Mouse (Mus musculus) T-helper 17 cell (primary cell): Measurements from ENCODE around the gene Ftsj3.

ENCODE experiments used
- in situ Hi-C, 2 experiments: fragments of 300-600 bp; cut with MboI, MseI; formaldehyde crosslinking; loops; 1 replicate in 1 of 2; 2 replicates in 1 of 2; pipeline ENCODE4 v1.15.1; 2025; ENCODE audit warnings: high pct_unique_total_duplicates in 2 of 2

Gene Ftsj3

GRCm38 (mm10) chr11:106269060-106269431 is 13.2 kb upstream of the Ftsj3 start:
- in situ Hi-C loops, result loop anchor here in 1 of 2 experiments (25.0 kb wide), 1 partner anchor 1732 kb away; no protein-coding TSS in a partner anchor

DNA sequence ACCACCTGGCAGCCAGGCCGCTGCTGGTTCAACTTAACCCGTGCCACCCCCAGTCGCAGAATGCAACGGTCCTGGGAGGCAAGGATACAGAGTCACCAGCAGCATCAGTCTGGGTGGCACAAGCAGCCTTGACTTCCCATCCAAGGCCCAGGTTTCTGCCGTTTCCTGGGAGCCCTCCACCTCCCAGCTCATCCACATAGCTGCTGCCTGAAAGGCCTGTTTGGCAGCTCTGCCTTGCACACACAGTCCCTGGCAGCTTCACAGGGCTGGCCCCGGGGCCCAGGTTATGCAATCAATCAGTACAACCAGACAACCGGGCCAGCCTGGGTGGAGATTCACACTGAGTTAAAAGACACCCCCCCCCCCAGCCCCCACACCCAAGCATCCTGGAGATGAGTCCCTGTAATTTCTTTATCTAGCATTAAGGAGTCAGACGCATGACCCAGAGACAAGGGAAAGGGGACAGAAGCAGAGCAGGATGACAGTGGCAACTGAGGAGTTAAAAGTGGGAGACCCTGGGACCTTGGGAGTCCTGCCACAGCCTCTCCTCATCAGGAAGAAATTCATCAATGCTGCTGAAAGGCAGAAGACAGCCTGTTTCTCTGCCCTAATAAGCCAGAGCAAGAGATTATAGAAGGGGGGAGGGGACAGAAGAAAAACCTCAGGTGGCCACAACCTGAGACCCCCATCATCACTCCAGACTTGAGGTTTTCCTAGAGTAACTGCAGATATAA is 12.6 kb upstream of the Ftsj3 start:
- in situ Hi-C loops, result loop anchor here in 1 of 2 experiments (25.0 kb wide), 1 partner anchor 1731 kb away; no protein-coding TSS in a partner anchor

GRCm38 (mm10) chr11:106267871-106268270 is 12.0 kb upstream of the Ftsj3 start:
- in situ Hi-C loops, result loop anchor here in 1 of 2 experiments (25.0 kb wide), 1 partner anchor 1731 kb away; no protein-coding TSS in a partner anchor

- in situ Hi-C loops, result loop anchor here in 1 of 2 experiments (25.0 kb wide), 1 partner anchor 1730 kb away; no protein-coding TSS in a partner anchor
Observed at GRCm38 (mm10) chr11:106267311-106267852, 11.5 kb upstream of the Ftsj3 start.

DNA sequence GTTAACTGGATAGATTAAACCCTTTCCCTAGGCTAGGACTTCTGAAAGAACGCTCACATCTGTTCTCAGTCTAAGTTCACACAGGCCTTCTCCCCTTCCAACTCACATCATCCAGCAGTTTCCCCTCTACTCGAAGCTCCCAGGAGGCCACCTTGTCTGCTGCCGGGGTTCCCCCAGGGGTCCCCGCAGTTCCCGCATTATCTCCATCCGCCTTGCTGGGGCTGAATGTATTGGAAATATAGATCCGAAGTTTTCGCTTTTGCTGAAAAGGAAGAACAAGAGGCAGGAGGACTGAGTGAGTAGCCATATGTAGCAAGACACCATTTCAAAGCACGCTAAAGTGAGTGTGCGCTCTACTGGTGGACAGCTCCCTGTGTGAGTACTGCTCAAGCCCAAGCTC is 10.6 kb upstream of the Ftsj3 start:
- in situ Hi-C loops, result loop anchor here in 1 of 2 experiments (25.0 kb wide), 1 partner anchor 1729 kb away; no protein-coding TSS in a partner anchor

DNA sequence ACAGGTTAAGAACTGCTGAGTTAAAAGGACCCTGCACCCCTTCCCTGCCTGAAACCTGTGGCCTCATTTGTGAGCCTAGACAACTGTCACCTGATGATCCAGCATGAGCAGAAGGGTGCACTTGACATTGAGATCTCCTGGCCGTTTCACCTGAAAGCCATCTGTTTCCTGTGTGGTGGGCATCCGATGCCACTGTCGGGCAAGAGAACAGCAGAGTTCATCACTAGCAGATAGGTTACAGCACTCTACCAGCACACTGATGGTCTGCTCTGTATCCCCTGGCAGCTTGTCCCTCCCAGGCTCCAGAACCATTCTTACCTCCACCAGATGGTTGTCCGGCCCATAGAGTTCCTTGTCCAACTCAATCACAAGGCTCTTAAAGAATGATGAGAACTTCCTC is 9.7 kb upstream of the Ftsj3 start:
- in situ Hi-C loops, result loop anchor here in 1 of 2 experiments (25.0 kb wide), 1 partner anchor 1728 kb away; no protein-coding TSS in a partner anchor

DNA sequence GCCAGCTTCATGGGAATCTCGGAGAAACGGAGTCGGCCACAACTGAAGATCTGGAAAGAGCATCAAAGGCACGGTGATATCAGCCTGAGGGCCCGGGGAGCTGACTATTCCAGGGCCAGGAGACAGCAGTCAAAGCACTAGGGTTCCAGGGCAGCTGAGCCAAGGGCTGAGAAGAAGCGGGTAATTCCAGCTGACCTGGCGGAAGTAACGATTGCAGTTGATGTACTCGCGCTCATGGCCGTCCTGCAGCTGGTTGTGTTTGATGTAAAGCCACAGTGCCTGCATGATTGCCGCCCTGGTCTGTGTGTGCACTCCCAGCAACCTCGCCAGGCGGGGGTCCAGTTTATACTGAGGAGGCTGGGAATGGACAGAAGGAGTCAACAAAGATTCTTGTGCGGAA is 9.1 kb upstream of the Ftsj3 start:
- in situ Hi-C loops, result loop anchor here (5.0 to 25.0 kb wide), 2 partner anchors 38 to 1728 kb away; no protein-coding TSS in a partner anchor

GRCm38 (mm10) chr11:106263963-106264362 is 8.1 kb upstream of the Ftsj3 start:
- in situ Hi-C loops, result loop anchor here (5.0 to 25.0 kb wide), 2 partner anchors 37 to 1727 kb away; no protein-coding TSS in a partner anchor

- in situ Hi-C loops, result loop anchor here (5.0 to 25.0 kb wide), 2 partner anchors 34 to 1724 kb away; no protein-coding TSS in a partner anchor
Observed at GRCm38 (mm10) chr11:106260826-106261450, 5.1 kb upstream of the Ftsj3 start.

- in situ Hi-C loops, result loop anchor here in 1 of 2 experiments (25.0 kb wide), 1 partner anchor 1719 kb away; no protein-coding TSS in a partner anchor
Observed at GRCm38 (mm10) chr11:106256775-106257174, 896 bp upstream of the Ftsj3 start.

DNA sequence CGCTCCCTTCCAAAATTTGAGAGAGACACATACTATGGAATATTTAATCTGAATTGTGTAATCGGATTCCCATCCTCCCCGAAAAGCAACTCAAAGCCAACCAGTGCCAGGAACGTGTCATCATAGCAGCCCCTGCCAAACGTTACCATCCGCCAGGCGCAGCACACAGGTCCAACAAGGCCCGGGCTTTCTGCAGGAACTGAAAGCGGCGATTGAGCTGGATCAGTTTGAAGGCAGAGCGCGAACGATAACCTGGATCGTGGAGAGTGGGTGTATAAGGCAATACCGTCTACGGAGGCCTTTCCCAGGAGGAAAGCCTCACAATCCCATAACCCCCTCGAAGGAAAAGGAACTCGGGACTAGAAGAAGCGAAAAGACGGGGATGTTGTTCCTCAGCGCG is 705 bp downstream of the Ftsj3 start:
- in situ Hi-C loops, result loop anchor here in 1 of 2 experiments (25.0 kb wide), 1 partner anchor 1718 kb away; no protein-coding TSS in a partner anchor

DNA sequence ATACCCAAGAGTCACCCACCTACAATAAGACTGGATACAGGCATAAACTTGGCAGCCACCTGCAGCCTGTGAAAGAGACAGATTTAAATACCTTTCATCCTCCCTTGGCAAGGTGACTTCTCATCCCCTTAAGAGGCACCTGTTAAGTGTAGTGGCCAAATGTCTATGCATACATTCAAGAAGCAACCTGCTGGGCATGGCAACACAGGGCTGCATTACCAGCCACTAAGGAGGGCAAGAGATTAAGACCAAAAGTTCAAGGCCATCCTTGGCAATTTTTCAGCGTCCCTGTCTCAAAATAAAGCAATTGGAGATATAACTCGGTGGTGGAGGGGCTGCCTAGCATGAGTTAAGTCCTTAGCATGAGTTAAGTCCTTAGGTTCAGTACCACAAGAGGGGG is 1.1 kb downstream of the Ftsj3 start:
- in situ Hi-C loops, result loop anchor here in 1 of 2 experiments (25.0 kb wide), 1 partner anchor 1717 kb away; no protein-coding TSS in a partner anchor

GRCm38 (mm10) chr11:106249326-106249725 is 6.6 kb downstream of the Ftsj3 start:
- in situ Hi-C loops, result loop anchor here in 1 of 2 experiments (25.0 kb wide), 1 partner anchor 1737 kb away; no protein-coding TSS in a partner anchor

DNA sequence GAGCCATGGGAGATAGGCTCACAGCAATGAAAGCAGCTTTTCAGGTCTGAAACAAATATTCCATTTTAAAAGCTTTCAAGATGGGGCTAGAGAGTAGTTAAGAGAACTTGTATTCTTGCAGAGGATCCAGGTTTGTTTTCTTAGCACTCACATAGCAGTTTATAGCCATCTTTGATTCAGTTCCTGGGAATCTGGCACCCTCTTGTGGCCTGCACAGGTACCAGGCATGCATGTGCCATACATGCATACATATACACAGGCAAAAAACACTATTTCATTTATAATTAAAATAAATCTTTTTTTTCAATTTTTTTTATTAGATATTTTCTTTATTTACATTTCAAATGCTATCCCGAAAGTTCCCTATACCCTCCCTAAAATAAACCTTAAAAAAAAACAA is 9.0 kb downstream of the Ftsj3 start:
- in situ Hi-C loops, result loop anchor here in 1 of 2 experiments (25.0 kb wide), 1 partner anchor 1735 kb away; no protein-coding TSS in a partner anchor

DNA sequence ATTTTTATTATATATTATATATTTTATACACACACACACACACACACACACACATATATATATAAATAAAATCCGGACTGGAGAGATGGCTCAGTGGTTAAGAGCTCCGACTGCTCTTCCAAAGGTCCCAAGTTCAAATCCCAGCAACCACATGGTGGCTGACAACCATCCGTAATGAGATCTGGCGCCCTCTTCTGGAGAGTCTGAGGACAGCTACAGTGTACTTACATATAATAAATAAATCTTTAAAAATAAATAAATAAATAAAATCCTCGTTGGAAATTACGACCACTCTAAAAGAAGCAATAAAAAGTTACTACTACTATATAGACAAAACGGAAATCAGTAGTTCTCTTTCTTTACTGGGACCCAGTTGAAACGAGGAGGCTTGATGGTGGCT is 21.9 kb downstream of the Ftsj3 start:
- in situ Hi-C loops, result loop anchor here in 1 of 2 experiments (25.0 kb wide), 1 partner anchor 1722 kb away; no protein-coding TSS in a partner anchor

- in situ Hi-C loops, result no loop called here
Observed at GRCm38 (mm10) chr11:106220603-106221002, 35.3 kb downstream of the Ftsj3 start.

DNA sequence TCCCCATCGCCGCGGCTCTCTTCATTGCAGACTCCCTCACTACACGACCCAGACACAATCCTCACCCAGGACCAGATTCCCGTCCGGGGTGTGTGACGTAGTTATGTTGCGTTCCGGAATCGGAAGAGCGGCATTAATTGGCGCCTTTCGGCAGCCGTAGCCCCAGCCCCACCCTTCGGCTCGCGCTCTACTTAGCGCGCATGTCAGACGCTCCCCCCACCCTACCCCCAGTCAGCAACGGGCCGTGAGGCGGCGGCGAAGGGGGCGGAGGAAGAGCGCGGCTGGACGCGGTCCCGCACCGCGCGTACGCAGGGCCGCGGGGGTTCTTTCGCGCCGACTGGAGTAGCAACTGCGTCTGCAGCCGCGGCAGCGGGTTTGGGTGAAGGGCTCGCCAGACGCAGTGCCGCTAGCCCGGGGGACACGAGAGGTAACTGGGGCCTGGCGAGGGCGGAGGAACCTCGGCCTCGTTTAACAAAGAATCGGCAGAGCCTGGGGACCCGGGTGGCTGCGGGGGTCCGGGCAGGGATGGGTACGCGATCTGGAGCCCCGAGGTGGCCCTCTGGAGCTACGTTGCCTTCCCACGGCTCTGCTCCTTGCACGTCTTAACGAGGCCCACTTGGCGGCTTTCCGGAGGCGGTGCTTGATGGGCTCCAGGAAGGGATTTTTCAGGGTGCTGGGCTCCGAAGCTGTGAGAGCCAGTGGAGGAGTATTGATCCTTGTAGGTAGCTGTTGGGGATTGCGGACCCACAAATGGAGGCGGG is 39.0 kb downstream of the Ftsj3 start, which contains the start of gene Ddx42:
Gene Ddx42 (plus strand): TSS at position 197 of the 761 bp plus-strand sequence.
- in situ Hi-C loops, result no loop called here

GRCm38 (mm10) chr11:106215927-106216729 is 39.8 kb downstream of the Ftsj3 start, which contains the start of gene Ccdc47:
Gene Ccdc47, minus strand, starts transcription at chr11:106216344.
- in situ Hi-C loops, result no loop called here

DNA sequence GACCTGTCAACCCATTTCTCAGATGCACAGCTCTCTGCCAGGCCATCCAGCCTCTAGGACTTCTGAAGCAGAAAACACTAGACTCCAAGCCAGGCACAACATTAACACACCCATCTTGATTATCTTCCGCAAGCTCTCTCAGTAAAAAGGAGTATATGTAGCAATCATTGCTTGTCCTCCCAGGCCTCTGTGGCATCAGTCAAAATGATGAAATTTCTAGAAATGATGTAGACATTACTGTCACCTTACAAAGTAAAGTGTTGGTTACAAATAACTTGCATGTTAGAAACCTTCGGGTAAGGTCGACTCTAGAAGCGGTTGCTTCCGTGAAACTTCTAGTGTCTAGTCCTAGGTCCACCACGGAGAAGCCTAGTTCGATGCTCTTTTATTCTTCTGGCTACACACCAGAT is 40.4 kb downstream of the Ftsj3 start:
- in situ Hi-C loops, result no loop called here

GRCm38 (mm10) chr11:106214856-106215255 is 41.0 kb downstream of the Ftsj3 start:
- in situ Hi-C loops, result loop anchor here in 1 of 2 experiments (5.0 kb wide), 1 partner anchor 53 kb away; the partner anchor contains the start of genes Gm10840 and Limd2
